ENCODE assay signal across 26 mouse cellular contexts in the genomic region with DNA sequence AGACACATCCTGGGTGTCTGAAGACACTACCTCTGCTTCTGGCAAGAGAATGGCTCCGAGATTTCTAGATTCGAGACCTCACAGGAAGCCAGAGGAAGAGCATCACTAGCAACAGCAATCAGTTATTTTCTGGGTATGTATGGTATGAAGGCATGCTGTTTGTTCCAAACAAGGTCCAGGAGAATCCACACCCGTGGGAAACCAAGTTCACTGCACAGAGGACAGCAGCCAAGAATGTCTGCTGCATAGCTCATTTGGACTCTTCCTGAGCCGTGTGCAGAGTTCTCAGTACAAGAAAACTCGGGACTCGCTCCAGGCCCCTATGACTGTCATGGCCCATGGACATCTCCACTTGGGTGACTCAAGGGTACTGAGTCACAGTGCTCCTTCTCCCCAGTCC. TPM values are rescaled to one million over a fixed set of nuclear protein-coding genes. Genes with fewer than 3 reads are reported as not detected.
DNase-seq lines count a peak whose midpoint lies in the region; ATAC-seq and TF ChIP-seq lines count a peak whose summit lies in the region.
"Had no signal": no experiment of that assay in that cellular context is flagged by ENCODE, and none has a peak within 500 bp of the region (broad histone marks: within the 10 kb centered on the region; RNA-seq: fewer than 3 reads in every experiment).

No protein-coding gene starts in this region.

- no peak overlapping the region for H3K27ac ChIP-seq in embryonic facial prominence, embryonic 13.5 days
- no peak overlapping the region for H3K27ac ChIP-seq in embryonic facial prominence, embryonic 10.5 days (replicated peaks)
- peak overlapping the region; percentile 50; the same call in 1 of the 2 replicates for H3K27ac ChIP-seq in heart, postnatal 0 days (ENCODE audit: low read depth)
- no peak overlapping the region for H3K27ac ChIP-seq in lung, embryonic 16.5 days (ENCODE audit: low read length)
- H3K27ac ChIP-seq: hindbrain, embryonic 15.5 days; limb, embryonic 15.5 days; liver, embryonic 14.5 days; midbrain, embryonic 15.5 days; stomach, postnatal 0 days had no signal

- no peak for TF ChIP-seq EP300 in heart, postnatal 0 days (IDR thresholded peaks at IDR 0.05; ENCODE audit: low read depth)

- H3K9ac ChIP-seq in embryonic facial prominence, embryonic 13.5 days, result no peak overlapping the region
- no peak overlapping the region for H3K9ac ChIP-seq in heart, postnatal 0 days (replicated peaks; ENCODE audit: low read depth, low read length)
- no peak overlapping the region for H3K9ac ChIP-seq in lung, embryonic 16.5 days (ENCODE audit: low read length)
- H3K9ac ChIP-seq: forebrain, postnatal 0 days; hindbrain, embryonic 15.5 days; limb, embryonic 15.5 days; liver, embryonic 14.5 days; midbrain, embryonic 15.5 days had no signal

- H3K27me3 ChIP-seq in embryonic facial prominence, embryonic 13.5 days, result no peaks in the 10 kb centered on the region
- H3K27me3 ChIP-seq in embryonic facial prominence, embryonic 10.5 days (replicated peaks; ENCODE audit: low read depth, poor library complexity, severe bottlenecking), result no peaks in the 10 kb centered on the region
- no peaks in the 10 kb centered on the region for H3K27me3 ChIP-seq in heart, postnatal 0 days (ENCODE audit: control insufficient read depth, insufficient read depth, low read length)
- no peaks in the 10 kb centered on the region for H3K27me3 ChIP-seq in lung, embryonic 16.5 days (ENCODE audit: control insufficient read depth, insufficient read depth, low read depth, low read length)
- H3K27me3 ChIP-seq: hindbrain, embryonic 15.5 days; limb, embryonic 15.5 days; midbrain, embryonic 15.5 days had no signal

- intact Hi-C loops in heart, postnatal 36 days (cut with DNase I), result no loop called here

- no peak overlapping the region for H3K4me3 ChIP-seq in embryonic facial prominence, embryonic 13.5 days
- no peak overlapping the region for H3K4me3 ChIP-seq in embryonic facial prominence, embryonic 10.5 days
- no peak overlapping the region for H3K4me3 ChIP-seq in heart, postnatal 0 days (ENCODE audit: low read depth, low read length)
- no peak overlapping the region for H3K4me3 ChIP-seq in lung, embryonic 16.5 days (ENCODE audit: low read length)
- H3K4me3 ChIP-seq: hindbrain, embryonic 15.5 days; limb, embryonic 15.5 days; midbrain, embryonic 15.5 days; myocyte had no signal

- no peak for TF ChIP-seq CTCF in heart, postnatal 0 days (IDR thresholded peaks at IDR 0.05; ENCODE audit: low read depth)

- no peaks in the 10 kb centered on the region for H3K9me3 ChIP-seq in embryonic facial prominence, embryonic 13.5 days
- H3K9me3 ChIP-seq in embryonic facial prominence, embryonic 10.5 days, result no peaks in the 10 kb centered on the region
- no peaks in the 10 kb centered on the region for H3K9me3 ChIP-seq in heart, postnatal 0 days (replicated peaks; ENCODE audit: control insufficient read depth, low read length)
- H3K9me3 ChIP-seq in lung, embryonic 16.5 days (ENCODE audit: control insufficient read depth, low read length), result no peaks in the 10 kb centered on the region
- H3K9me3 ChIP-seq: hindbrain, embryonic 15.5 days; limb, embryonic 15.5 days; midbrain, embryonic 15.5 days had no signal

- no peak overlapping the region for H3K4me2 ChIP-seq in embryonic facial prominence, embryonic 13.5 days
- no peak overlapping the region for H3K4me2 ChIP-seq in heart, postnatal 0 days (ENCODE audit: low read depth, low read length)
- no peak overlapping the region for H3K4me2 ChIP-seq in lung, embryonic 16.5 days (ENCODE audit: low read depth, low read length)
- H3K4me2 ChIP-seq: heart, embryonic 11.5 days; hindbrain, embryonic 15.5 days; limb, embryonic 15.5 days; midbrain, embryonic 15.5 days had no signal

- peaks cover 31% of the 10 kb centered on the region for H3K4me1 ChIP-seq in embryonic facial prominence, embryonic 13.5 days
- peaks cover 5% of the 10 kb centered on the region for H3K4me1 ChIP-seq in embryonic facial prominence, embryonic 10.5 days
- peaks cover 16% of the 10 kb centered on the region for H3K4me1 ChIP-seq in heart, postnatal 0 days (ENCODE audit: control insufficient read depth, insufficient read depth)
- H3K4me1 ChIP-seq in lung, embryonic 16.5 days (replicated peaks; ENCODE audit: control insufficient read depth, insufficient read depth, low read length), result peaks cover 6% of the 10 kb centered on the region
- H3K4me1 ChIP-seq: midbrain, embryonic 15.5 days had no signal

- peaks cover 19% of the 10 kb centered on the region for H3K36me3 ChIP-seq in embryonic facial prominence, embryonic 13.5 days
- peaks cover 11% of the 10 kb centered on the region for H3K36me3 ChIP-seq in embryonic facial prominence, embryonic 10.5 days (replicated peaks)
- H3K36me3 ChIP-seq in heart, postnatal 0 days (replicated peaks; ENCODE audit: control insufficient read depth, insufficient read depth, low read length), result no peaks in the 10 kb centered on the region
- H3K36me3 ChIP-seq in lung, embryonic 16.5 days (ENCODE audit: control insufficient read depth, insufficient read depth, low read length), result no peaks in the 10 kb centered on the region
- H3K36me3 ChIP-seq: hindbrain, embryonic 15.5 days; midbrain, embryonic 15.5 days had no signal

- 0 out of 2 replicates have a peak, but pooled peaks have one; percentile 15 for ATAC-seq in embryonic facial prominence, embryonic 13.5 days (ENCODE audit: insufficient number of reproducible peaks, insufficient read depth, low FRiP score, low TSS enrichment, low read depth)
- ATAC-seq in heart, postnatal 0 days (ENCODE audit: insufficient read depth, low read depth), result peak; percentile 44; the same call in 1 of the 2 replicates
- ATAC-seq in lung, embryonic 16.5 days (ENCODE audit: low read depth), result peak; percentile 44; the same call in 1 of the 2 replicates
- ATAC-seq: CD4-positive, CD25-positive, alpha-beta regulatory T cell, adult 4 months; forebrain, postnatal 0 days; midbrain, embryonic 15.5 days had no signal

- DNase-seq in embryonic facial prominence, embryonic 10.5 days (ENCODE audit: low spot score), result no peak
- no peak for DNase-seq in heart, postnatal 0 days (ENCODE audit: low spot score)
- DNase-seq in heart, postnatal 36 days, result no peak
- DNase-seq in lung, postnatal 10 days, result no peak
- peak; percentile 43 for DNase-seq in brain, adult 2 months (ENCODE audit: low read depth, low spot score)
- no peak for DNase-seq in right cerebral cortex, postnatal 10 days (ENCODE audit: low spot score in 2 of 2)
- DNase-seq: adrenal gland, postnatal 14 days; cerebellum, adult 8-10 months; cerebellum, postnatal 36 days; embryo, embryonic 11 days; forebrain, postnatal 0 days; gastrocnemius, postnatal 36 days; kidney, postnatal 36 days; lung, postnatal 4 days; thymus, adult 2 months; thymus, postnatal 4 days had no signal

- WGBS in embryonic facial prominence, embryonic 13.5 days, result 73% methylated on average over 6 of the region's 6 CpGs
- WGBS in embryonic facial prominence, embryonic 10.5 days, result 89% methylated on average over 6 of the region's 6 CpGs
- WGBS in heart, postnatal 0 days, result 41% methylated on average over 6 of the region's 6 CpGs
- WGBS in lung, embryonic 16.5 days, result 57% methylated on average over 6 of the region's 6 CpGs

RNA-seq across cellular contexts. Expression of a gene that starts 34.2 kb away (rescaled TPM):
- polyA plus RNA-seq in embryonic facial prominence, embryonic 13.5 days (2015; fragmentation: Nextera tagmentation; extraction: Ambion mirVana), result 46.5 and 58.2 TPM in 2 replicates
- 17.2 and 20.4 TPM in 2 replicates for polyA plus RNA-seq in embryonic facial prominence, embryonic 10.5 days (2016; fragmentation: Nextera tagmentation; extraction: Ambion mirVana)
- total RNA-seq in heart, postnatal 0 days (2014; rRNA removed; ENCODE audit: low replicate concordance), result 24.2 and 30.0 TPM in 2 replicates
- polyA plus RNA-seq in heart, postnatal 0 days (2015; fragmentation: Nextera tagmentation; extraction: Ambion mirVana), result 21.0 and 23.3 TPM in 2 replicates
- total RNA-seq in heart, postnatal 36 days (2021), result 10 to 100 TPM; 17.2 to 18.7 TPM
- polyA plus RNA-seq in lung, embryonic 16.5 days (2015; fragmentation: Nextera tagmentation; extraction: Ambion mirVana), result 24.0 and 25.6 TPM in 2 replicates
